Mouse (Mus musculus): ENCODE measurements around the gene Pkd1l1.

DNA sequence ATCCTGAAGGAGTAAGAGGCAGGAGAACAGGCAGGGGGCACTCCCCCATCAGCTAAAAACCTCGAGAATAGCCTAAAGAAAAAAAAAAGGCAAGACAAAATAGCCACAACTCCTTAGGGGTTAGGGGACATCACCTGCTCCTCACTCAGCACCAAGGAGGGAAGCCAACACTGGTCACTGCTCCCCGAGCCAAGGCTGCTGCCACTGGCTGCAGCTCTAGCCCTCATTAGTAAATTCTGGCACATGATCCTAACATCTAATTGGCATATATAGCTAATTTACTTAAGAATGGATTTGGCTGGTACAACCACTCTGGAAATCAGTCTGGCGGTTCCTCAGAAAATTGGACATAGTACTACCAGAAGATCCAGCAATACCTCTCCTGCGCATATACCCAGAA lies 166.1 kb downstream of the Pkd1l1 start:
- TF ChIP-seq POLR2A (IDR thresholded peaks at IDR 0.05; ENCODE audit: extremely low read depth, insufficient read depth, low read length): no peak
- TF ChIP-seq CTCF (IDR thresholded peaks at IDR 0.05; ENCODE audit: low read depth, low read length): no peak
